In the genomic region with DNA sequence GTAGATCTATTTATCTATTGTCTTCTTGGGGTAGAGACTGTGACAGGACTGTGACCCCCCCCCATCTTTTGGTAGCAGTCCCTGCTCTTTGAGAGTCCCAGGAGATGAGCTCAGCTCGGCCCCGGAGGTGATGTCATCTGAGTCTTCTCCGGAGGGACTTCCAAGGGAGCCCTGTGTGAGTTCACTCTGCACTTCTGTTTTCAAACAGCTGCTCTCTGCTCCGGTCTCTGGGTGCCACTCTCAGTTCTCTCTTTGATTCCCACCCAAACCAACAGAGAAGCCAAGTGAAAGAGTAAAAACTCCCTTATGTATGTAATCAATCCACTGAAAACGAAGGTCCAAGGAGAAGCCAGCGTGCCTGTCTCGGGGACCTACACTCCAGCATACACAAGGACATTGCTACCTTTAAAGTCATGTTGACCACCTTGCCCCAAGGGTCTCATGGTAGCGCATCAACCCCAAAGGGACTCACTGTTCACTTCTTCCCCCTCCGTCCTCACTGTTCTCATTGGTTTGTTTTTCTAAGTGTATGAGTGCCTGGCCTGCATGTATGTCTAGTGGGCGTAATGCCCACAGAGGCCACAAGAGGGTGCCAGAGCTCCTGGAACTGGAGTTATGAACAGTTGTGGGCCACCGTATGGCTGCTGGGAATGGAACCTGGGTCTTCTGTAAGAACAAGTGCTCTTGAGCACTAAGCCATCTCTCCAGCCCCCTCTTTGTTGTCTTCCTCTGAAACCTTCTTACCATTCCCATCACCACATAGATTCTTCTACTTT, we compare ENCODE assay signal across 8 mouse cellular contexts. TPM values are rescaled to one million over a fixed set of nuclear protein-coding genes. Genes with fewer than 3 reads are reported as not detected.
A peak's percentile ranks its signal among the peaks of the same experiment; 100 is the strongest.
DNase-seq lines count a peak whose midpoint lies in the region; ATAC-seq lines count a peak whose summit lies in the region.

No protein-coding gene starts in this region.

- H3K36me3 ChIP-seq in heart, embryonic 12.5 days = no peaks in the 10 kb centered on the region

- no peak overlapping the region for H3K4me2 ChIP-seq in heart, embryonic 12.5 days

- 0 out of 2 replicates have a peak, but pooled peaks cover 2% of the 10 kb centered on the region for H3K9me3 ChIP-seq in heart, embryonic 12.5 days (replicated peaks)

- peaks cover 4% of the 10 kb centered on the region; the same call in 1 of the 2 replicates for H3K4me1 ChIP-seq in heart, embryonic 12.5 days (replicated peaks)

- 77% methylated on average over 11 of the region's 11 CpGs for WGBS in heart, embryonic 12.5 days

- no peak for ATAC-seq in heart, embryonic 12.5 days (ENCODE audit: insufficient number of reproducible peaks, low FRiP score)
- peak; percentile 53 for ATAC-seq in megakaryocyte, adult 5-6 weeks (ENCODE audit: poor library complexity, severe bottlenecking)

- peak; percentile 33 for DNase-seq in heart, adult 8-10 months (ENCODE audit: low spot score)
- DNase-seq in CD4-positive helper T cell, adult 2 months (ENCODE audit: low read depth, low spot score) = peak; percentile 77
- peak; percentile 45 for DNase-seq in WW6 (ENCODE audit: low read depth, low spot score)
- peak; percentile 45 to 61 for DNase-seq in heart, adult 9 months (ENCODE audit: low spot score in 2 of 2)
- peak; percentile 61 for DNase-seq in testis, postnatal 10 days (ENCODE audit: low spot score)
- DNase-seq in urinary bladder, adult 18-20 months (ENCODE audit: low spot score in 2 of 2) = no peak

- H3K27me3 ChIP-seq in heart, embryonic 12.5 days (replicated peaks) = no peaks in the 10 kb centered on the region

- no peak overlapping the region for H3K4me3 ChIP-seq in heart, embryonic 12.5 days

- no peak overlapping the region for H3K27ac ChIP-seq in heart, embryonic 12.5 days (ENCODE audit: poor library complexity, severe bottlenecking)

- H3K9ac ChIP-seq in heart, embryonic 12.5 days = no peak overlapping the region

RNA-seq across cellular contexts. Expression of a gene that starts 19.5 kb away (rescaled TPM):
- 1 to 10 TPM; 5.9 to 9.3 (median 7.7) TPM for total RNA-seq in heart, adult 8-10 months (2022)
- polyA plus RNA-seq in heart, embryonic 12.5 days (2016; fragmentation: Nextera tagmentation; extraction: Ambion mirVana) = 0.09 TPM in 1 of 2 replicates, not detected in the other
- total RNA-seq in megakaryocyte, adult 5-6 weeks (2015) = not detected in 2 replicates
- 0.15 TPM in 1 of 2 replicates, not detected in the other for total RNA-seq in megakaryocyte, adult 5-6 weeks (2017)

RNA-seq across cellular contexts. Expression of a gene that starts 30.5 kb away (rescaled TPM):
- total RNA-seq in heart, adult 8-10 months (2022) = 1 to 10 TPM; 1.1 to 2.7 (median 1.3) TPM
- polyA plus RNA-seq in heart, embryonic 12.5 days (2016; fragmentation: Nextera tagmentation; extraction: Ambion mirVana) = 0.63 and 0.74 TPM in 2 replicates
- 33.9 and 37.2 TPM in 2 replicates for total RNA-seq in megakaryocyte, adult 5-6 weeks (2015)
- 68.7 and 77.1 TPM in 2 replicates for total RNA-seq in megakaryocyte, adult 5-6 weeks (2017)

Comparison
In these comparisons a context has a peak if more than half of its experiments do, and no peak if none do; other contexts are left out.
1. DNase-seq: peak in heart, adult 8-10 months (single experiment), CD4-positive helper T cell, adult 2 months (single experiment), WW6 (single experiment), heart, adult 9 months (2 of 2) and testis, postnatal 10 days (single experiment); none in urinary bladder, adult 18-20 months (0 of 2).
2. RNA of a gene that starts 19.5 kb away (total RNA-seq): 5.9 to 9.3 TPM in heart, adult 8-10 months; 0.15 TPM in megakaryocyte, adult 5-6 weeks; every median in the first group is over 4 times any median in the second.
3. RNA of a gene that starts 30.5 kb away (total RNA-seq): 33.9 to 77.1 TPM in megakaryocyte, adult 5-6 weeks; 1.1 to 2.7 TPM in heart, adult 8-10 months; every median in the first group is over 4 times any median in the second.